Mouse (Mus musculus) megakaryocyte progenitor cell, adult 5-6 weeks (primary cell): ENCODE results near the gene Nhsl2. TPM values are rescaled to one million over a fixed set of nuclear protein-coding genes. Genes with fewer than 3 reads are reported as not detected.

Experiments used
- ATAC-seq: replicated peaks from 2 replicates; pipeline ENCODE4 v1.8.0; 2016; ENCODE audit warnings: mild to moderate bottlenecking, moderate TSS enrichment, inconsistent platforms; ENCODE audit not compliant: poor library complexity
- total RNA-seq, 2 experiments: library from RNA; stranded (forward) in 1 of 2; stranded (reverse) in 1 of 2; fragments of 157-497, 149-512 nt in 1 of 2; fragments of 200-1000 nt in 1 of 2; gene quantifications; 2 replicates each; pipeline versions ENCODE4 v1.2.3 to v1.2.4; 2015 to 2017

Nhsl2 gene
- total RNA-seq (2015) (20.3 and 21.1 TPM in 2 replicates), total RNA-seq (2017) (8.6 and 9.2 TPM in 2 replicates)

GRCm38 (mm10) chrX:101849281-101849821 is at the start of gene Nhsl2:
Nhsl2 (plus strand) TSS chrX:101849385.
- ATAC-seq = no peak; the same call in 1 of the 2 replicates

DNA sequence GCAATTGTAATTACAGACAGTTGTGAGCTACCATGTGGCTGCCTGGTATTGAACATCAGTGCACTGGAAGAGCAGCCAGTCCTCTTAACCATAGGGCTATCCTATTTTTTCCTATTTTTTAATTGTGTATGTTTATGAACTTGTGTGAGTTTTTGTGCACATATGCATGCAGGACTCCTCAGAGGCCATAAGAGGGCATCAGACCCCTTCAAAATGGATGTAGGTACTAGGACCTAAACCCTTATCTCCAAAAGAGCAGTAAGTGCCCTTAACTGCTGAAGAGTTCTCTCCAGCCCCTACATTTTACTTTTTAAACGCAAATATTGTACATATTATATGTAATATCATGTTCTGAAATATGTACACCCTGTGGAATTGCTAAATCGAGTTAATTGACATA is 43.7 kb upstream of the Nhsl2 start:
- peak; percentile 77 for ATAC-seq

GRCm38 (mm10) chrX:101811750-101812149 is 37.4 kb upstream of the Nhsl2 start:
- ATAC-seq = no peak

DNA sequence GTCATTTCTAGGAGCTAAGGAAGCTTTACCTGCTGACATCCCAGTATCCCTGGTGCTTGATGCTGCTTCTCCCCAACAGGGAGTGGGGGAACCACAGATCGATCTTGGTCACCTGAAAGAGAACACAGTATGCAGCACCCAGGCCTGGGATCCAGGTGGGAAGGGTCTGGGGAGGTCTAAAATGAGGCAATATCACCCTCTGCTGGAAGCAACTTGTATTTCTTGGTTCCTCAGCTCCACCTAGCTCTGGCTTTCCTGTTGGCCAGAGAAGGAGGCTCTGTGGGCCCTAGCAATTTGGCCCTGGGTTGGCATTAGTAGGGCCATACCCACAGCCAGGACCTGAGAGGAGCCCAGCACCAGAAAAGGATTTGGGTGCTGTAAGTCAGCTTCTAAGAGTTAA is 30.0 kb upstream of the Nhsl2 start:
- ATAC-seq = peak; percentile 55; the same call in 1 of the 2 replicates

DNA sequence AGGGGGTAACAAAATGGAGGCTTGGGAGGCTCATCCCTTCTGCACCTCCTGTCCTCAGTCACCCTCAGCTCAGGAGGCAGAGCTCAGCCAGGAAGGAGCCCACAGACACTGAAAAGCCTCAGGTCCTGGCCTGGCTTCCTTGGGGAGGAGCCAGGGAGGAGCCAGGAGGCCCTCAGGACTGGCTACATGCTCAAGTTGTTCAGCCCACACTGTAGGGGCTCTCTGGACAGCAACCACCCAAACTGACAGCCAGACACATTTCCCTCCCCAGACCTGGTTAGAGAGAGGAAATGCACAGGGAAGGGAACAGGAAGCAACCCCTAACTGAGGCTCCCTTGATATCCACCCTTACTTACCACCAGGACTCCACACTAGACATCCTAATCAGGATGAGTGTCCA is 29.2 kb upstream of the Nhsl2 start:
- 0 out of 2 replicates have a peak, but pooled peaks have one; percentile 17 for ATAC-seq

DNA sequence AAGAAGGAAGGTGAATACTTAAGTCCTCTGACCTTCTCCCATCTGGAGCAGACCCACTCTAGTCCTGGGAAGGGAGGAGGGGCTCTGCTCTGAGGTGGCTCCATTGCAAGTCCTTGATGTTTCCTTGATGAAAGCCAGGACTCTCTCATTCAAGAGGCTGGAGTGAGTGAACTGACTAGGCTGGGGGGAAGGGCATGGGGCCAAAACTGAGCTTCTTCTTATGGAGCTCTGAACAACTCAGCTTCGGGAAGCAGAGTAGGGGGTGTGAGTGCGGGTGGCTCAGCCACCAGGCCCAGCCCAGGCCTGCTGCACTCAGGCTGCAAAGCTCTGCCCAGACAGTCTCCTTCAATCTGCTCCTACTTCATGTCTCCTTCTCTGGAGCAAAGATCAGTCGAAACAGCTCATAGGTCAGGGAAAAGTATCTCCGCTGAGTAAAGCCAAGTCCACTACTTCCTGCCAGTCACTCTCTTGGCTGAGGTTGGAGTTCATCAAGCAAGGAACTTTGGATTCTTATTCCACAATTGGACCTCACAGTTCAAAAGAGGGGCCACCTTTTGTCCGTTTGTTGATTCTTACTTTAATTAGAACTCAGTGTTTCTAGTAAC is 1.9 kb upstream of the Nhsl2 start:
- no peak for ATAC-seq

- no peak for ATAC-seq
These were observed 841 bp downstream of the Nhsl2 start for GRCm38 (mm10) chrX:101849901-101850551.

DNA sequence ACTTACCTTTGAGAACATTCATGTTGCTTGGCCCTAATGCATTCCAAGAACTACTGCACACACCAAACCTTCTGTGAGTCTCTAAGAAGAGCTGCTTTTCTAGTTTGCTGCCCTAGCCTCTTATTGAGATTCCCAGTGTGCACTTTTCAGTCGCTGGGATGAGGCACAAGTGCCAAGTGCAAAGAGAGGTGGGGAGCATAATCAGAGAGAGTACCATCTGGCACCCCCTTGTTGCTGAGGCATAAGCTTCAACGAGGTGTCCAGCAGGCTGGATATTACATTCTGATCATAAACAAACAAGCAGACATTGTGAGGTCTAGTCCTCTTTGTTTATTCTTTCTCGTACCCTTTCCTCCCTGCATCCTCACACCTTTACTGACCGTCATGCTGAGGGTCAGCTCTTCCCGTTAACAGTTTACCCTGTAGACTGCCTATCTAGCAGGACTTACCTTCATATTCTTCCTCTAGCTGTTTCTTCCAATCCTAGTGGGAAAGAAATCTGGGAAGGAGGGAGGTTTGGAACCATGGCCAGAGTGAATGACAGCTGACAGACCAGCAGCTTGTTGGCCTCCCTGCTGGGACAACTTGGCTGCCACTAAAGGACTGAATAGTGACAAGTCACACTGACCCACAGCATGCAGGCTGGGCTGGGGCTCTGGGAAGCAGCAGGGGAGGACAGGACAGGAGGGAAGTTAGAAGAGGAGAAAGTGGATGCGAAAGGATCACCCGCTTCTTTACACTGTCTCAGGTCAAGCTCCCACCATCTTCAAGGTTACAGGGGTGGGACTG is 2.6 kb downstream of the Nhsl2 start:
- no peak for ATAC-seq

DNA sequence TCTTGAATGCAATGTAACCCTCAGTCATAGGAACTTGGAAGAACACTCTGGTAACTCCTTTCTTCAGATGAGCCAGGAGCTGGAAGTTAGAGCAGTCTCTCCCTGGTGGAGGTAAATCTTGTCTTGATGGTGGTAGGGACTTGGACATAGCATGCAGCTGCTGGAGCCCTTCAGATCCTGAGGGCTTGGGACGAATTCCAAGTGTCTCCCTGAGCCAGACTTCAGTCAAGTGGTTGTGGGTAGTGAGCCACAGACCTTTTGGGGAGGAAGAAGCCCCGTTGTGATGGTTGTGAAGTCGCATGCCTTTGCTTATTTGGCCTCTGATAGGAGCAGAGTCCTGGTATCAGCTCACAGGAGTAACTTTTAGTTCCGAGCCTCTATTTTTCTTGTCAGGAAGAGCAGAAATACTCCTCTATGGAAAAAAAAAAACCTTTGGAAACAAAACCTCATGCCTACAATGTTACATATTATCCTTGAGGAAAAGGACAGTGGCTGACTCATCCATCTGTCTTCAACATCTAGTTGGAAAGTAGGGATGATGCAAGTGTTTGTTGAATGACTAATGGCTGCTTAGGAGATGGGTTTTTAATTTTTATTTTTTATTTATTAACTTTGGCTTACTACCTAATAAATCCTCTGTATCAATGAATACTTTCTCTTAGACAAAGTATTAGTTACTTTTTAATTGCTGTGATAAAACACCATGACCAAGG is 14.6 kb downstream of the Nhsl2 start:
- no peak for ATAC-seq

GRCm38 (mm10) chrX:101864788-101865187 is 15.6 kb downstream of the Nhsl2 start:
- ATAC-seq = no peak

- peak; percentile 73 for ATAC-seq
These were observed 25.0 kb downstream of the Nhsl2 start for GRCm38 (mm10) chrX:101874147-101874546.

DNA sequence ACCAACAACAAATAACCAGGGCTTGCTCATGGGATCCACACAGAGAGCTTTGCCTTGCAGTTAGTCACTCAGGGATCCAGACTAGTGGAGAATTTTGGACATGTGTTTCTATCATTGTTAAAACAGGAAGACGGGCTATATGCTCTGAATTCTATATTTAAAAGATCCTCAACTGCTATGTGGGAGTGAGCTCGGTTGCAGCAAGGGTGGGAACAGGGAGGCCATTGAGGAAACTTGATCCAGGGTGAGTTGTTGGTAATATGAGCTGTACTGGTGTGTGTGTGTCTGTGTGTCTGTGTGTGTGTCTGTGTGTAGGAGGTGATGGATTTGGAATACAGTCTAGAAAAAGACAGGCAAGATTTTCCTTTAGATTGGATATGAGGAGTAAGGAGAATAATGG is 25.7 kb downstream of the Nhsl2 start:
- ATAC-seq = no peak

DNA sequence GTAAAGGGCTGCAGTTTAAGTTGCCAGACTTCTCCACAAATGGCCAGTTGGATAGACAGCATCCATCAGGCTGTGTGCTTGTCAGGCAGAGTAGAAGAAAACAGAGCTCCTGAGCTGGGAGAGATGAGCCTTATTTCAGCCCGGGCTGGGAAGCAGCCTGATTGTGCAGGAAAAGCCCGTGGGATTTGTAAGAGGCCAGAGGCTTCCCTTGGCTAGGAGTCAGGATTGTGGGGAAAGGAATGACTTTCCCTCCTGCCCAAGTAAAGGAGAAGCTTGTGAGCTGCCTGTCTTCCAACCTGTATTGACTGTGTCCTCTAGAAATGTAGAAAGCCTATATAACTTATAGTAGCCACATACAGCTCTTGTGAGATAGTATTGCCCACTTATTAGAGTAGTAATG is 27.0 kb downstream of the Nhsl2 start:
- no peak for ATAC-seq

GRCm38 (mm10) chrX:101877840-101878239 is 28.7 kb downstream of the Nhsl2 start:
- ATAC-seq = no peak

DNA sequence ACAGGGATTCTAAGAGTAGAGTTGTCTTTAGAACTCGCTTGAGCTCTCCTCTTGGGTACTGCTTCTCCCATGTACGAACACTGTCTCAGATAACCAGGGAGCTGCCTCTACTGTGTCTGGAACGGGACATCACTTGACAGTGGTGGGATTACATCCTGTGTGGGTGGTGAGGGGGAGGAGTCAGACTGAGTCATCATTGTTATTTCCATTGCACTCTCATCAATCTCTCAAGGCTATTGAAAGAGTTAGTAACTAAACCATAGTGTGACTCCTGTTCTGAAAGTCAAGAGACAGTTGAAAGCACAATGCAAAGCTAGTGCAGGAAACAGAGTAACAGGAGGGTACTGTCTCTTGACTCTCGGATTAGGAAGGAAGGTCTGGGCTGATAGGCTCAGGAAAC is 29.4 kb downstream of the Nhsl2 start:
- ATAC-seq = no peak

- ATAC-seq = no peak
These were observed 33.1 kb downstream of the Nhsl2 start for GRCm38 (mm10) chrX:101882141-101882751.

DNA sequence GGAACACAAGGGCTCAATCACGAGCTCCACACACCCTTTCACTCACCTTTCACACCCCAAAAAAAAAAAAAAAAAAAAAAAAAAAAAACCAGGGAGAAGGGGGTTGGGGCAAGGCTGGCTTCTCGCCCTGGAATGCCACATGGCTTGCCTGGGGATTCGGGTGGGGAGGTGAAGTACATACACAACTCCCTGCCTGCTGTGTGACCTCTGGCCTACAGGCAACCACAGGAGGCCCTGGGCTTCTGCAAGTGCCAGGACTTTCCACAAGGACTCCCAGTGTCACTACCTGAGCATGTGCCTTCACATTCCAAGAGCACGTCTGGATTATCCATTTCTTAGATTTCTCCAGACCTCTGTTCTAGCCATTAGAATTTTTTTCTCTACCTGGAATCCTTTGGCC is 40.2 kb downstream of the Nhsl2 start:
- no peak for ATAC-seq

DNA sequence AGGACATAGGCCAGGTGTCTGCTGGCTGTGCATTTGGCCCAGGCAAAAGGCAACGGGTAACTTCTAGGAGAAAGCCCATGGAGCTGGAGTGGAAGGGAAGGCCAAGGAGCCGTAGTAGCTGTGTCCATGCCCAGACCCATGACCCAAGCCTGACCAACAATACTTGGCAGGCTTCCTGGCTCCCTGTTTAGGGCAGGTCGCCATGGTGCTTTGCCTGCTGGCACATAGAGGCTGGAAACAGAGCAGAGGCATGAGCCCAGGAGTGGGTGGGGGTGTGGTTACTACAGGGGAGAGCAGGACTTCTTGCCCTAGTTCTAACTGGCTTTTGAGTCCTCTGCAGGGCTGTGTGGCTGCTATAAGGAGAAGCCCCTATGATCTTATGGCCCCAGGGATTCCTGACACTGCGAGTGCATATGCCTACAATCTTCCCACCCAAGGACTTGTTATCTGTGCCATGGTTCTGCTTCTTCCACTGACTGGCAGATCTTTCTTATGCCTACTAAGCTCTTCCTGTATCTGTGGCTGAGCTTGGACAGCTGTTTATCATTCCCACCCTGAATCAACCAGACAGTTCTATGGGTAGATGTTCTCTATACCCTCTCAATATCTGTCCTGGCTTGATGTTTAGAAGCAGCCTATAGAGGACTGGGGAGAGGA is 40.8 kb downstream of the Nhsl2 start:
- ATAC-seq = peak; percentile 72

DNA sequence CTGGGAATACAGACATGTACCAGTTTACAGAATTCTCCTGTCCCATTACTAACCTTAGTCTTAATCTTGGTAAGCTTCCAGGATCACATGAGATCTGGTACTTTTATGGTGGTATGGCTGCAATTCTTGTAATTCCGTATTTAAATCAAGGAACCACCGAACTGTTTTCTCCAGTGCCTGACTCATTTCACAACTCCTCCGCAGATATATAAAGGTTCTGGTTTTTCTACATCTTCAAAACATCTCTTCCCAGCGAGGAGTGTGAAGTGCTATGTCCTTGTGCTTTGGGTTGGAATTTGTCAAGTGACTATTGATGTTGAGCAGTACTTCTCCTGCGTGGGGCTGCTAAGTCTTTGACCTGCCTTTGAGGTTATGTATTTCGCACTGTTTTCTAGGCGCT is 44.6 kb downstream of the Nhsl2 start:
- ATAC-seq = no peak

- peak; percentile 29 for ATAC-seq
These were observed 49.2 kb downstream of the Nhsl2 start for GRCm38 (mm10) chrX:101898341-101898740.
